Mouse (Mus musculus) urinary bladder, adult 2 months (tissue): ENCODE results near the gene Tmem138. TPM values are rescaled to one million over a fixed set of nuclear protein-coding genes. Genes with fewer than 3 reads are reported as not detected.
A peak's percentile ranks its signal among the peaks of the same experiment; 100 is the strongest.

Experiments
- DNase-seq: peaks from one replicate; pipeline ENCODE4 v3.0.0; 2022; ENCODE audit warnings: low spot score
- polyA plus RNA-seq: library from polyadenylated mRNA; depleted of rRNA; stranded (reverse); fragments of >200 nt; gene quantifications from 2 replicates; pipeline ENCODE4 v1.2.3, GENCODE M21; 2012; rRNA removed

The Tmem138 gene
- 15.8 and 19.2 TPM in 2 replicates for polyA plus RNA-seq

GRCm38 (mm10) chr19:10576690-10577561 lies at the start of gene Tmem138, which contains the start of gene Cyb561a3:
Tmem138 (minus strand) TSS chr19:10577362.
Cyb561a3 (plus strand) TSS chr19:10577172.
- DNase-seq = peak; percentile 85

- DNase-seq = no peak
Measured at GRCm38 (mm10) chr19:10608573-10609240, 31.5 kb upstream of the Tmem138 start.

GRCm38 (mm10) chr19:10605901-10606622 lies 28.9 kb upstream of the Tmem138 start:
- DNase-seq = no peak

GRCm38 (mm10) chr19:10605293-10605900 lies 28.2 kb upstream of the Tmem138 start, which contains the start of the genes Ddb1 and Tkfc:
Ddb1 (plus strand) TSS chr19:10605327.
Tkfc (minus strand) TSS chr19:10605654.
- peak; percentile 97 for DNase-seq

- no peak for DNase-seq
Measured at GRCm38 (mm10) chr19:10604534-10604933, 27.4 kb upstream of the Tmem138 start.

- DNase-seq = no peak
Measured at GRCm38 (mm10) chr19:10603660-10604523, 26.7 kb upstream of the Tmem138 start.

GRCm38 (mm10) chr19:10602787-10603186 lies 25.6 kb upstream of the Tmem138 start:
- DNase-seq = peak; percentile 61

GRCm38 (mm10) chr19:10602247-10602769 lies 25.1 kb upstream of the Tmem138 start:
- DNase-seq = no peak

- no peak for DNase-seq
Measured at GRCm38 (mm10) chr19:10599648-10600047, 22.5 kb upstream of the Tmem138 start.

- no peak for DNase-seq
Measured at GRCm38 (mm10) chr19:10598188-10598587, 21.0 kb upstream of the Tmem138 start.

- DNase-seq = no peak
Measured at GRCm38 (mm10) chr19:10591659-10592377, 14.7 kb upstream of the Tmem138 start.

GRCm38 (mm10) chr19:10590301-10590700 lies 13.1 kb upstream of the Tmem138 start:
- DNase-seq = no peak

- DNase-seq = no peak
Measured at GRCm38 (mm10) chr19:10589127-10589857, 12.1 kb upstream of the Tmem138 start.

GRCm38 (mm10) chr19:10587231-10587630 lies 10.1 kb upstream of the Tmem138 start:
- no peak for DNase-seq

GRCm38 (mm10) chr19:10585112-10585511 lies 8.0 kb upstream of the Tmem138 start:
- no peak for DNase-seq

- no peak for DNase-seq
Measured at GRCm38 (mm10) chr19:10583550-10584146, 6.5 kb upstream of the Tmem138 start.

- DNase-seq = no peak
Measured at GRCm38 (mm10) chr19:10581984-10582383, 4.8 kb upstream of the Tmem138 start.

GRCm38 (mm10) chr19:10580761-10581160 lies 3.6 kb upstream of the Tmem138 start:
- no peak for DNase-seq

- no peak for DNase-seq
Measured at GRCm38 (mm10) chr19:10580102-10580501, 2.9 kb upstream of the Tmem138 start.
